Mouse (Mus musculus): Measurements from ENCODE around the gene Paqr9. TPM values are rescaled to one million over a fixed set of nuclear protein-coding genes. Genes with fewer than 3 reads are reported as not detected.

The Paqr9 gene
- polyA plus RNA-seq, 1 experiment: not detected

DNA sequence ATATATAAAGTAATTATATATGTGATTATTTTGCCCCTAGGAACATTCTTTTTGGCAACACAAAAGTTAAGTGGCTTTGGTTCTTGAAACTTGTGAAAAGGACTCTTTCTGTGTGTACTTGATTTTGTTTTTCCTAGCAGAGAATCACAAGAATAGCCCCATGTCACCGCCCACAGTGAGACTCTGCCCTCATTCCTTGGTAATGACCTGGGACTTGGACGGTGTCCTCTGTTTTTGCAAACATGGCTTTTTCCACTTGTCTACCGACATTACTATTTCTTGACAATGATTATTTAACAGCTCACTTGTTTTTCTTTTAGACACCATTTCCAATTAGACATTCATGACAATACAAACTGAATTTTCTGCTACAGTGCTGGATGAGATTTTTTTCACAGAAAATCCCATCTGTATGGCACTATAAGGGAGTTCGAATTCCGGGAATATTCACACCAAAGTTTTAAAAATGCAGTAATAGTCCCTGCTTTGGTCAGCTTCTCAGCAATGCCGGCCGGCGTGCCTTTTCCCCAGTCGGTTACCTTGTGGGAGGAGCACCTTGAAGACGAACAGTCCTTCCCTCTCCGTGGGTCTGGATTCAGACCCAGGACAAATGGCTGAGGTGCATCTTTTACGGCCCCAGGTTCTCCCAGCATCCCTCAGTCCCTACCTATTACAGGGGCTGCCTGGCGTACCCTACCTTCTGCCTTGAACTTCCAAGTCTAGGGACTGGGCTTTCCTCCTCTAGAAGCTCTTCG, 55.6 kb downstream of the Paqr9 start:
- no peaks in the 10 kb centered on the region for H3K4me1 ChIP-seq
- no peak for TF ChIP-seq FLI1 (IDR thresholded peaks at IDR 0.05; ENCODE audit: low read length)
- no peak for TF ChIP-seq GATA1 (IDR thresholded peaks at IDR 0.05; ENCODE audit: borderline replicate concordance, low read length)
- H3K27me3 ChIP-seq (replicated peaks): peaks cover 14% of the 10 kb centered on the region

GRCm38 (mm10) chr9:95615961-95616360, 56.5 kb downstream of the Paqr9 start:
- Histone ChIP-seq H3K4me1 (no peaks in the 10 kb centered on the region), H3K36me3 (replicated peaks; ENCODE audit: low read length) (no peaks in the 10 kb centered on the region), H3K27me3 (replicated peaks) (peaks cover 14% of the 10 kb centered on the region), H3K4me3 (replicated peaks) (no peak overlapping the region), H3K9me3 (no peaks in the 10 kb centered on the region)
- no peak for TF ChIP-seq GATA1 (IDR thresholded peaks at IDR 0.05; ENCODE audit: borderline replicate concordance, low read length)
- no peak for TF ChIP-seq FLI1 (IDR thresholded peaks at IDR 0.05; ENCODE audit: low read length)

More for the DNA sequence above, 55.6 kb downstream of the Paqr9 start:
- H3K4me3 ChIP-seq (replicated peaks): no peak overlapping the region
- no peaks in the 10 kb centered on the region for H3K36me3 ChIP-seq (replicated peaks; ENCODE audit: low read length)
- H3K9me3 ChIP-seq: no peaks in the 10 kb centered on the region

Other genes starting within 250 kb of the Paqr9 start
- gene Chst2, start 152.9 kb upstream of the Paqr9 start, polyA plus RNA-seq (2012; ENCODE audit: insufficient read depth, low replicate concordance): not detected in 2 replicates
- 3.1 TPM in 1 of 2 replicates, not detected in the other for gene U2surp, start 47.7 kb upstream of the Paqr9 start, polyA plus RNA-seq (2012; ENCODE audit: insufficient read depth, low replicate concordance)
- not detected in 2 replicates for gene Pcolce2, start 77.9 kb downstream of the Paqr9 start, polyA plus RNA-seq (2012; ENCODE audit: insufficient read depth, low replicate concordance)
- 1.4 and 14.1 TPM in 2 replicates for gene Trpc1, start 190.7 kb downstream of the Paqr9 start, polyA plus RNA-seq (2012; ENCODE audit: insufficient read depth, low replicate concordance)

Data from megakaryocyte, embryonic 14.5 days (primary cell).